Mouse (Mus musculus): Measurements from ENCODE around the gene Frmd6.

- TF ChIP-seq CTCF (IDR thresholded peaks at IDR 0.05; ENCODE audit: borderline replicate concordance, insufficient read depth, low read depth, low read length) = peak; percentile 31; the same call in 1 of the 2 replicates
- no peak for TF ChIP-seq POLR2A (IDR thresholded peaks at IDR 0.05; ENCODE audit: borderline replicate concordance, insufficient read depth, low read length)
These were observed 89.1 kb downstream of the Frmd6 start for GRCm38 (mm10) chr12:70914387-70914786.

Data from cerebellum, adult 2 months (tissue).